Mouse (Mus musculus) ES-Bruce4 (cell line): ENCODE results near the gene Cntn4. TPM values are rescaled to one million over a fixed set of nuclear protein-coding genes. Genes with fewer than 3 reads are reported as not detected.

Experiments used
- H3K27ac ChIP-seq: 2 replicates; pipeline ENCODE4 v1.5.1; 2012; ENCODE audit warnings: low read length, inconsistent platforms; ENCODE audit not compliant: insufficient read depth
- H3K27me3 ChIP-seq: 2 replicates; pipeline ENCODE4 v1.6.1; 2012; ENCODE audit warnings: mild to moderate bottlenecking, low read length, inconsistent platforms; ENCODE audit not compliant: control insufficient read depth, poor library complexity, insufficient read depth, severe bottlenecking
- H3K36me3 ChIP-seq: 2 replicates; pipeline ENCODE4 v1.6.1; 2012; ENCODE audit warnings: inconsistent platforms, mild to moderate bottlenecking, low read length, moderate library complexity; ENCODE audit not compliant: control insufficient read depth, poor library complexity, insufficient read depth, severe bottlenecking
- H3K4me1 ChIP-seq: one replicate; pipeline ENCODE4 v1.8.1; 2011; ENCODE audit warnings: low read length; ENCODE audit not compliant: control insufficient read depth, insufficient read depth
- H3K4me3 ChIP-seq: 2 replicates; pipeline ENCODE4 v1.5.1; 2011; ENCODE audit warnings: low read depth, mild to moderate bottlenecking, low read length
- H3K9ac ChIP-seq: 2 replicates; pipeline ENCODE4 v1.6.1; 2012; ENCODE audit warnings: low read depth, mild to moderate bottlenecking, inconsistent platforms; ENCODE audit not compliant: poor library complexity, severe bottlenecking
- H3K9me3 ChIP-seq: replicated peaks from 2 replicates; pipeline ENCODE4 v1.6.1; 2012; ENCODE audit warnings: mild to moderate bottlenecking, low read length, inconsistent platforms; ENCODE audit not compliant: control insufficient read depth, poor library complexity, insufficient read depth, severe bottlenecking
- CTCF ChIP-seq: IDR thresholded peaks from one replicate; pipeline ENCODE4 v1.8.1; 2011; ENCODE audit warnings: low read depth, low read length
- EP300 ChIP-seq: IDR thresholded peaks from 2 replicates; pipeline ENCODE4 v1.6.1; 2011; ENCODE audit warnings: low read depth, low read length; ENCODE audit not compliant: insufficient read depth
- POLR2A ChIP-seq: IDR thresholded peaks from one replicate; pipeline ENCODE4 v1.8.1; 2011; ENCODE audit warnings: low read length; ENCODE audit not compliant: insufficient read depth
- polyA plus RNA-seq: library from polyadenylated mRNA; stranded (reverse); fragments of >200 nt; gene quantifications from 2 replicates; pipeline ENCODE4 v1.2.4, GENCODE M21; 2011; ENCODE audit warnings: low read depth; ENCODE audit not compliant: missing spikeins, insufficient read depth, insufficient read length

Gene Cntn4
- polyA plus RNA-seq, 1 experiment = not detected

DNA sequence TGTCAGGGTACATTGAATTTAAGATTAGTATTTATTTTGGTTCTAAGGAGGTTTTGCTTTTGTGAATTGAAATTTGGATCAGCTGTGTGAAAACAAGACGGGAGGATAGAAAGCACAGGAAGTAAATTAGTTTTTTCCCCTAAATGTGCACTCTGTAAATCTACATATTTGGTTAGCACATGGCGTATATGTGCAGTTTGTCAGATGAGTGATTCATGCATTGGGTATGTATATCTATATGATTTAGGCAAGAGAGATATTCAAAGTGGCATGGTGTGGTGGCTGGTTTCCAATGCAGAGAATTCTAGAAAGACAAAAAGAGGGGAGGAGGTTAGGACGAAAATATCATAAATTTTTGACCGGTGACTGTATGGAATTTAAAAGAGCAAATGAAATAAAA, 591.3 kb downstream of the Cntn4 start:
- Histone ChIP-seq H3K27me3 (no peaks in the 10 kb centered on the region), H3K9me3 (no peaks in the 10 kb centered on the region), H3K27ac (no peak overlapping the region), H3K9ac (no peak overlapping the region), H3K36me3 (no peaks in the 10 kb centered on the region), H3K4me1 (no peaks in the 10 kb centered on the region), H3K4me3 (no peak overlapping the region)
- no peak for TF ChIP-seq POLR2A
- TF ChIP-seq CTCF = no peak
- TF ChIP-seq EP300 = no peak

DNA sequence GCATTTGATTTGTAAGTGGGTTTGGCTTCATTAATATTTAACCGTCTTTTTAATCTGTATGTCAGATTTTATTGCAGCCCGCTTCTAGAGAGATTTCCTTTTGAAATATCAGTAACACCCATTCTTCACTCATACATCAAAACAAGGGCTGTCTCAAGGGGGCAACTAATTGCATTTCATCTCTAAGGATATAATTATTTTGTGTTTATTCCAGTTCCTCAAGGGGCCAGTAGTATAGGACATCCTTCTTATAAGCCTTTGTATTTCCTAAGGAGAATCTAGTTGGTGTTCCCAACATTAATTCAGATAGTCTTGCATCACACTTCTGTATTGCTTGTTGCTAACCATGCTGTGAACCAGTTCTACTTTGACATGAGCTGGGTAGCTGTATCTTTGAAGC, 599.7 kb downstream of the Cntn4 start:
- Histone ChIP-seq H3K36me3 (no peaks in the 10 kb centered on the region), H3K27ac (no peak overlapping the region)
- TF ChIP-seq POLR2A (no peak), EP300 (no peak), CTCF (no peak)

DNA sequence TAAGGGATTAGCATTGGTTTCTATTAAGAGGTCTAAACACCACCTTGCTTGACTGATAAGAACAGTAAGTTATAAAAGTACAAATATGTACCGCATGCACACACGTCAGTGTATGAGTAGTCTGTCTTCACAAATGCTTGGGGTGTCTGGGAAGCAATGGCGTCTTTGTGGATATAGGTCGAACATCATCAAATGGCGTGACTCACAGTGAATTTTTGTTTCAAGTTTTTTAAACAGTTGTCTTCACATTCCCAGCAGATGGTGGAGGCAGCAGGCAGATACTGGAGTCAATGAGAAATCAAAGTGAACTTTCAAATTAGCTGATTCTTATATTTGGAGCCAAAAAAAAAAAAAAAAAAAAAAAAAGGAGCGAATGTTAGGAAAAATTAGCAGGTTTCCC, 604.2 kb downstream of the Cntn4 start:
- H3K27ac ChIP-seq = no peak overlapping the region
- no peaks in the 10 kb centered on the region for H3K27me3 ChIP-seq
- no peak overlapping the region for H3K9ac ChIP-seq
- H3K9me3 ChIP-seq = no peaks in the 10 kb centered on the region
- no peaks in the 10 kb centered on the region for H3K36me3 ChIP-seq
- no peaks in the 10 kb centered on the region for H3K4me1 ChIP-seq
- TF ChIP-seq CTCF (no peak), EP300 (no peak), POLR2A (no peak)
- no peak overlapping the region for H3K4me3 ChIP-seq

More for the DNA sequence above, 599.7 kb downstream of the Cntn4 start:
- Histone ChIP-seq H3K4me3 (no peak overlapping the region), H3K9ac (no peak overlapping the region), H3K27me3 (no peaks in the 10 kb centered on the region), H3K4me1 (no peaks in the 10 kb centered on the region), H3K9me3 (no peaks in the 10 kb centered on the region)

DNA sequence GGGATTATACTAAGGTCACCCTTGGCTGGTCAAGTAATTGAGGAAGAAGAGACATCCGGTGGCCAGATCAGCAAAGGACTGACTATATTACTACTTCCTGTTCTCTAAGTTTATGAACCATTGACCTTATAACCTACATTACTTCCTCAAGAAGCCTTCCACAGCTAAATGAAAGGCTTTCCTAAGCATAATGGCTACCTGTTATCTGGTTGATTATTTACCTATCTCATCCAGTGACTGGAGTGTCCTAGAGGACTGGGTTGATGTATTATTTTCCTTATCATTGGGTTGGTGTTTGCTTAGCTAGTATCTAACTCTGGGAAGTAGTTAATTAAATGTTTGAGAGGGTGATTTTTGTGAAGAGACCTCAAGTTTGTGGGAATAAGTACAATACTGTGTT, 606.4 kb downstream of the Cntn4 start:
- Histone ChIP-seq H3K4me1 (no peaks in the 10 kb centered on the region), H3K27ac (no peak overlapping the region), H3K9me3 (no peaks in the 10 kb centered on the region), H3K9ac (no peak overlapping the region), H3K27me3 (no peaks in the 10 kb centered on the region), H3K4me3 (no peak overlapping the region), H3K36me3 (no peaks in the 10 kb centered on the region)
- TF ChIP-seq CTCF = no peak
- no peak for TF ChIP-seq EP300
- no peak for TF ChIP-seq POLR2A

DNA sequence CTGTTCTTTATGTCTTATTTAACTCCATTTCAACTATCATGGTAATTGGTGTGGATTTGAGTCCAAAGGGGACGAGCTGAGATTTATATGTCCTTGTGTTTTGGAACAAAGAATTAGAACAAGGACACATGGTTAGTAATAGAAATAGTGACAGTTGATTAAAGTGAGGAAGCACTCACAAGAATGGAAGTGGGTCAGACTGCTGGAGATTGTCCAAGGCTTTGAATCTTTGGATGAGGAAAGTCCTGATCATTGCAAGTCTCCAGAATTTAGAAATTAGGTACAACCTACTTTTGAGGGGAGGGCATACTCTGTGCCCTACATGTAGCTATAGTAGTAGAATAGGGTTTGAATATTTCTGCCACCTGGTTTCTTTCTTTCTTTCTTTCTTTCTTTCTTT, 622.0 kb downstream of the Cntn4 start:
- no peaks in the 10 kb centered on the region for H3K9me3 ChIP-seq
- no peaks in the 10 kb centered on the region for H3K4me1 ChIP-seq
- no peaks in the 10 kb centered on the region for H3K27me3 ChIP-seq
- H3K9ac ChIP-seq = no peak overlapping the region
- TF ChIP-seq EP300 (no peak), CTCF (no peak), POLR2A (no peak)
- H3K4me3 ChIP-seq = no peak overlapping the region
- no peaks in the 10 kb centered on the region for H3K36me3 ChIP-seq
- H3K27ac ChIP-seq = no peak overlapping the region

DNA sequence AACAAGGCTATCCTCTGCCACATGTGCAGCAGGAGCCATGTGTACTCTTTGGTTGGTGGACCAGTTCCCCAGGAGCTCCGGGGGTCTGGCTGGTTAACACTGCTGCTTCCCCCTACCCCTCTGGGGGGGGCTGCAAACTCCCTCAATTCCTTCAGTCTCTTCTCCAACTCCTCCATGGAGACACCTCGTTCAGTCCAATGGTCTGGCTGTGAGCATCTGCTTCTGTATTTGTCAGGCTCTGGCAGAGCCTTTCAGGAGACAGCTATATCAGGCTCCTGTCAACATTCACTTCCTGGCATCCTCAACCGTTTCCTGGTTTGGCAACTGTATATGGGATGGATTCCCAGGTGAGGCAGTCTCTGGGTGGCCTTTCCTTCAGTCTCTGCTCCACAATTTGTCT, 622.7 kb downstream of the Cntn4 start:
- Histone ChIP-seq H3K4me1 (no peaks in the 10 kb centered on the region), H3K4me3 (no peak overlapping the region), H3K36me3 (no peaks in the 10 kb centered on the region), H3K9ac (no peak overlapping the region), H3K27me3 (no peaks in the 10 kb centered on the region), H3K9me3 (no peaks in the 10 kb centered on the region), H3K27ac (no peak overlapping the region)
- no peak for TF ChIP-seq EP300
- TF ChIP-seq POLR2A = no peak
- TF ChIP-seq CTCF = no peak
